Mouse (Mus musculus) liver, embryonic 11.5 days (tissue): ENCODE results near the gene Fam162b. TPM values are rescaled to one million over a fixed set of nuclear protein-coding genes. Genes with fewer than 3 reads are reported as not detected.

Source experiments
- ATAC-seq: fragments of 200-750 bp; cut with Nextera tagmentation; replicated peaks from 2 replicates; pipeline ENCODE4 v1.8.0; 2017; ENCODE audit warnings: moderate number of reproducible peaks, mild to moderate bottlenecking, moderate TSS enrichment, moderate library complexity; ENCODE audit not compliant: low FRiP score
- DNase-seq: peaks from one replicate; pipeline ENCODE4 v3.0.0-alpha.2; 2017; ENCODE audit warnings: low spot score
- H3K27ac ChIP-seq: fragments of 300-500 bp; sonication (generic); 2 replicates; pipeline ENCODE4 v1.5.1; 2014; ENCODE audit warnings: mild to moderate bottlenecking, low read depth, low read length, control low read depth
- H3K27me3 ChIP-seq: fragments of 300-500 bp; sonication (generic); replicated peaks from 2 replicates; pipeline ENCODE4 v1.6.1; 2014; ENCODE audit warnings: low read length, mixed read lengths; ENCODE audit not compliant: control insufficient read depth, insufficient read depth
- H3K36me3 ChIP-seq: fragments of 300-500 bp; sonication (generic); 2 replicates; pipeline ENCODE4 v1.6.1; 2014; ENCODE audit warnings: mild to moderate bottlenecking, low read length, moderate library complexity, mixed read lengths; ENCODE audit not compliant: control insufficient read depth, insufficient read depth
- H3K4me1 ChIP-seq: fragments of 300-500 bp; sonication (generic); replicated peaks from 2 replicates; pipeline ENCODE4 v1.6.1; 2014; ENCODE audit warnings: low read length, mixed read lengths; ENCODE audit not compliant: control insufficient read depth, insufficient read depth
- H3K4me2 ChIP-seq: fragments of 300-500 bp; sonication (generic); 2 replicates; pipeline ENCODE4 v1.6.1; 2014; ENCODE audit warnings: mild to moderate bottlenecking, control low read depth, moderate library complexity
- H3K4me3 ChIP-seq: fragments of 300-500 bp; sonication (generic); 2 replicates; pipeline ENCODE4 v1.5.1; 2014; ENCODE audit warnings: low read depth, low read length, control low read depth
- H3K9ac ChIP-seq: fragments of 300-500 bp; sonication (generic); 2 replicates; pipeline ENCODE4 v1.6.1; 2014; ENCODE audit warnings: low read depth, low read length, control low read depth
- H3K9me3 ChIP-seq: fragments of 300-500 bp; sonication (generic); 2 replicates; pipeline ENCODE4 v1.6.1; 2016; ENCODE audit warnings: low read length, inconsistent platforms, mixed read lengths; ENCODE audit not compliant: control insufficient read depth
- WGBS: fragments of 180-500 bp; shearing (Covaris S2); extraction: QIAGEN DNeasy Blood & Tissue Kit; methylation state at CpG from one replicate; pipeline ENCODE4 v1.1.7; 2014; 5-methylcytosine and 5-hydroxymethylcytosine counted together
- polyA plus RNA-seq: library from polyadenylated mRNA; unstranded; fragments of >200 nt; fragmentation: Nextera tagmentation; extraction: Ambion mirVana; gene quantifications from 2 replicates; pipeline ENCODE4 v1.2.1, GENCODE M21; 2014

The Fam162b gene
- polyA plus RNA-seq: 1.2 TPM in 2 replicates

- Histone ChIP-seq H3K9ac (no peak within 1 kb of the TSS), H3K27me3 (peaks cover 6% of the 10 kb centered on the region), H3K9me3 (no peaks in the 10 kb centered on the region), H3K4me1 (no peaks in the 10 kb centered on the region), H3K4me3 (peak within 1 kb of the TSS; percentile 23), H3K36me3 (no peaks in the 10 kb centered on the region), H3K27ac (no peak within 1 kb of the TSS), H3K4me2 (peak within 1 kb of the TSS; percentile 56)
- WGBS: 9% methylated on average over 19 of the region's 19 CpGs
- DNase-seq: no peak
- ATAC-seq: no peak
These were observed at the start of gene Fam162b for GRCm38 (mm10) chr10:51590139-51590574. Gene Fam162b (minus strand): TSS chr10:51590517.

- Histone ChIP-seq H3K9me3 (no peaks in the 10 kb centered on the region), H3K27me3 (no peaks in the 10 kb centered on the region), H3K27ac (no peak within 1 kb of the TSS), H3K4me1 (no peaks in the 10 kb centered on the region), H3K9ac (no peak within 1 kb of the TSS), H3K36me3 (no peaks in the 10 kb centered on the region), H3K4me2 (no peak within 1 kb of the TSS), H3K4me3 (no peak within 1 kb of the TSS)
- WGBS: 74% methylated on average over 8 of the region's 8 CpGs
- ATAC-seq: no peak
- DNase-seq: no peak
These were observed 41.3 kb upstream of the Fam162b start, which contains the start of gene Gprc6a for GRCm38 (mm10) chr10:51631411-51632136. Gene Gprc6a (minus strand): TSS chr10:51631461.

GRCm38 (mm10) chr10:51621193-51621592, 30.9 kb upstream of the Fam162b start:
- no peak for ATAC-seq
- Histone ChIP-seq H3K9ac (no peak overlapping the region), H3K4me2 (no peak overlapping the region), H3K27me3 (no peaks in the 10 kb centered on the region), H3K4me3 (no peak overlapping the region), H3K9me3 (no peaks in the 10 kb centered on the region), H3K36me3 (no peaks in the 10 kb centered on the region), H3K4me1 (no peaks in the 10 kb centered on the region), H3K27ac (no peak overlapping the region)
- WGBS: 84% methylated on average over 3 of the region's 3 CpGs
- DNase-seq: no peak

- Histone ChIP-seq H3K9ac (no peak overlapping the region), H3K9me3 (no peaks in the 10 kb centered on the region), H3K4me3 (no peak overlapping the region), H3K36me3 (no peaks in the 10 kb centered on the region), H3K27me3 (no peaks in the 10 kb centered on the region), H3K27ac (no peak overlapping the region), H3K4me1 (no peaks in the 10 kb centered on the region), H3K4me2 (no peak overlapping the region)
- WGBS: 66% methylated on average over 7 of the region's 7 CpGs
- ATAC-seq (no peak), DNase-seq (no peak)
These were observed 29.8 kb upstream of the Fam162b start for GRCm38 (mm10) chr10:51620126-51620525.

GRCm38 (mm10) chr10:51618538-51618937, 28.2 kb upstream of the Fam162b start:
- H3K27me3 ChIP-seq: no peaks in the 10 kb centered on the region
- no peak overlapping the region for H3K27ac ChIP-seq
- no peak for DNase-seq
- no peak overlapping the region for H3K9ac ChIP-seq
- WGBS: 70% methylated on average over 2 of the region's 2 CpGs
- no peak for ATAC-seq
- no peaks in the 10 kb centered on the region for H3K9me3 ChIP-seq
- no peak overlapping the region for H3K4me2 ChIP-seq
- H3K4me3 ChIP-seq: no peak overlapping the region
- no peaks in the 10 kb centered on the region for H3K4me1 ChIP-seq
- H3K36me3 ChIP-seq: no peaks in the 10 kb centered on the region

GRCm38 (mm10) chr10:51614826-51615590, 24.7 kb upstream of the Fam162b start:
- Histone ChIP-seq H3K4me1 (no peaks in the 10 kb centered on the region), H3K36me3 (no peaks in the 10 kb centered on the region), H3K27me3 (no peaks in the 10 kb centered on the region), H3K9me3 (no peaks in the 10 kb centered on the region), H3K9ac (no peak overlapping the region), H3K4me2 (no peak overlapping the region), H3K27ac (no peak overlapping the region), H3K4me3 (no peak overlapping the region)
- no peak for ATAC-seq
- WGBS: 74% methylated on average over 11 of the region's 11 CpGs
- no peak for DNase-seq

- Histone ChIP-seq H3K4me3 (no peak overlapping the region), H3K4me1 (no peaks in the 10 kb centered on the region), H3K27ac (no peak overlapping the region), H3K4me2 (no peak overlapping the region), H3K9me3 (no peaks in the 10 kb centered on the region), H3K27me3 (no peaks in the 10 kb centered on the region), H3K36me3 (no peaks in the 10 kb centered on the region), H3K9ac (no peak overlapping the region)
- WGBS: 57% methylated on average over 3 of the region's 3 CpGs
- DNase-seq (no peak), ATAC-seq (no peak)
These were observed 23.1 kb upstream of the Fam162b start for GRCm38 (mm10) chr10:51613421-51613820.

GRCm38 (mm10) chr10:51611969-51612682, 21.8 kb upstream of the Fam162b start:
- no peak for ATAC-seq
- no peak for DNase-seq

More at GRCm38 (mm10) chr10:51611969-51612682, 21.8 kb upstream of the Fam162b start:
- Histone ChIP-seq H3K9me3 (no peaks in the 10 kb centered on the region), H3K27me3 (no peaks in the 10 kb centered on the region), H3K4me1 (no peaks in the 10 kb centered on the region), H3K9ac (no peak overlapping the region), H3K4me3 (no peak overlapping the region), H3K36me3 (no peaks in the 10 kb centered on the region), H3K4me2 (no peak overlapping the region), H3K27ac (no peak overlapping the region)
- 67% methylated on average over 9 of the region's 9 CpGs for WGBS
